ENCODE assay signal across 7 mouse cellular contexts in the genomic region with DNA sequence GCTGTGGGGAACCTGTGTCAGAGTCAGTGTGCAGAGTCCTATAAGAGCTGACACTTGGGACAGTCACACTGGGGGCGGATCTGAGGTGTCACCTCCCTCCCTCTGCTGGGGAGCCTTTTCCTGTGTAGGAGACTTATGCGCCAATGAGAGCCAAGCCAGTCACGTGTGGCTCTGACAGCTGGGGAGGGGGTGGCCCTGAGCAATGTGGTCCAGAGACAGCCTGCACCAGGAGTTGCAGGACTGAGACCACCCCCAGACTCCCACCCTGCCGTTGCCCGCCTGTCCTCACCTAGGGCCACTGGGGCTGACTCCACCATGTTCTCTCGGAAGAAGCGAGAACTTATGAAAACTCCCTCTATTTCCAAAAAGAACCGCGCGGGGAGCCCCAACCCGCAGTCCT. TPM values are rescaled to one million over a fixed set of nuclear protein-coding genes. Genes with fewer than 3 reads are reported as not detected.
A peak's percentile ranks its signal among the peaks of the same experiment; 100 is the strongest.
DNase-seq lines count a peak whose midpoint lies in the region; ATAC-seq and TF ChIP-seq lines count a peak whose summit lies in the region.

Gene Arhgap45 (plus strand): TSS at position 143 of the 400 bp plus-strand sequence.

- peaks cover 96% of the 10 kb centered on the region for H3K4me1 ChIP-seq in E14TG2a.4 (replicated peaks; ENCODE audit: low read depth, low read length)
- no peaks in the 10 kb centered on the region for H3K4me1 ChIP-seq in brown adipose tissue, adult 24 weeks (ENCODE audit: control insufficient read depth, insufficient read depth, insufficient read length, low read length)
- no peaks in the 10 kb centered on the region for H3K4me1 ChIP-seq in liver, adult 2 months (ENCODE audit: control insufficient read depth, insufficient read depth, low read length)
- H3K4me1 ChIP-seq in olfactory bulb, adult 2 months (ENCODE audit: control insufficient read depth, insufficient read depth, low read length) = peaks cover 3% of the 10 kb centered on the region
- H3K4me1 ChIP-seq in hindbrain, embryonic 11.5 days (replicated peaks; ENCODE audit: control insufficient read depth, insufficient read depth, low read length) = peaks cover 10% of the 10 kb centered on the region; the same call in 1 of the 2 replicates

- 60% methylated on average over 11 of the region's 11 CpGs for WGBS in liver, adult 2 months
- WGBS in olfactory bulb, adult 2 months = 77% methylated on average over 11 of the region's 11 CpGs
- WGBS in hindbrain, embryonic 11.5 days = 65% methylated on average over 11 of the region's 11 CpGs

- H3K36me3 ChIP-seq in E14TG2a.4 (ENCODE audit: insufficient read depth, low read length) = peaks cover 19% of the 10 kb centered on the region
- H3K36me3 ChIP-seq in liver, adult 2 months (ENCODE audit: control insufficient read depth, insufficient read depth, low read length) = no peaks in the 10 kb centered on the region
- H3K36me3 ChIP-seq in hindbrain, embryonic 11.5 days (ENCODE audit: control insufficient read depth, insufficient read depth, low read length) = no peaks in the 10 kb centered on the region

- H3K27ac ChIP-seq in brown adipose tissue, adult 24 weeks (replicated peaks; ENCODE audit: low read depth, low read length) = peak within 1 kb of the TSS; percentile 53
- H3K27ac ChIP-seq in liver, adult 2 months (replicated peaks; ENCODE audit: insufficient read depth, low read depth, low read length) = peak within 1 kb of the TSS; percentile 17
- H3K27ac ChIP-seq in olfactory bulb, adult 2 months (ENCODE audit: insufficient read depth, low read depth, low read length) = 0 out of 2 replicates have a peak within 1 kb of the TSS, but pooled peaks have one; percentile 18
- no peak within 1 kb of the TSS for H3K27ac ChIP-seq in hindbrain, embryonic 11.5 days (ENCODE audit: low read depth, low read length)

- TF ChIP-seq POLR2A in liver, adult 2 months (IDR thresholded peaks at IDR 0.05; ENCODE audit: extremely low read depth, insufficient read depth, low read length) = no peak
- TF ChIP-seq POLR2A in olfactory bulb, adult 2 months (IDR thresholded peaks at IDR 0.05; ENCODE audit: insufficient read depth, low read depth, low read length) = no peak

- no peaks in the 10 kb centered on the region for H3K9me3 ChIP-seq in E14TG2a.4 (ENCODE audit: low read length)
- H3K9me3 ChIP-seq in hindbrain, embryonic 11.5 days (ENCODE audit: control insufficient read depth, low read length) = no peaks in the 10 kb centered on the region

- peak; percentile 21 for DNase-seq in liver, adult 2 months (ENCODE audit: extremely low read depth, low read depth, low spot score)
- no peak for DNase-seq in cerebellum, adult 9-10 months
- no peak for DNase-seq in hindbrain, embryonic 11.5 days (ENCODE audit: low spot score)
- no peak for DNase-seq in cerebellum, adult 9-11 months

- TF ChIP-seq CTCF in E14TG2a.4 (conservative IDR thresholded peaks at IDR 0.05; ENCODE audit: low read length) = no peak
- no peak for TF ChIP-seq CTCF in liver, adult 2 months (IDR thresholded peaks at IDR 0.05; ENCODE audit: low read depth, low read length)
- no peak for TF ChIP-seq CTCF in olfactory bulb, adult 2 months (IDR thresholded peaks at IDR 0.05; ENCODE audit: insufficient read depth, low read depth, low read length)

- peaks cover 34% of the 10 kb centered on the region for H3K27me3 ChIP-seq in E14TG2a.4 (ENCODE audit: insufficient read depth, low read length)
- H3K27me3 ChIP-seq in liver, adult 2 months (ENCODE audit: control insufficient read depth, insufficient read depth, low read length) = no peaks in the 10 kb centered on the region
- peaks cover 47% of the 10 kb centered on the region for H3K27me3 ChIP-seq in hindbrain, embryonic 11.5 days (ENCODE audit: control insufficient read depth, insufficient read depth, low read length)

- ATAC-seq in hindbrain, embryonic 11.5 days (ENCODE audit: low FRiP score) = no peak

- H3K9ac ChIP-seq in liver, adult 2 months (ENCODE audit: low read depth, low read length) = peak within 1 kb of the TSS; percentile 66
- H3K9ac ChIP-seq in hindbrain, embryonic 11.5 days (ENCODE audit: low read depth, low read length) = no peak within 1 kb of the TSS

- H3K4me2 ChIP-seq in hindbrain, embryonic 11.5 days (replicated peaks; ENCODE audit: low read depth, low read length) = no peak within 1 kb of the TSS

- peak within 1 kb of the TSS; percentile 58; the same call in 1 of the 2 replicates for H3K4me3 ChIP-seq in E14TG2a.4 (replicated peaks; ENCODE audit: low read length)
- peak within 1 kb of the TSS; percentile 51 for H3K4me3 ChIP-seq in brown adipose tissue, adult 24 weeks (ENCODE audit: insufficient read depth, low read depth, low read length)
- H3K4me3 ChIP-seq in liver, adult 2 months (ENCODE audit: insufficient read depth, low read depth, low read length) = peak within 1 kb of the TSS; percentile 59
- H3K4me3 ChIP-seq in olfactory bulb, adult 2 months (ENCODE audit: insufficient read depth, low read depth, low read length) = peak within 1 kb of the TSS; percentile 0
- H3K4me3 ChIP-seq in hindbrain, embryonic 11.5 days (ENCODE audit: low read depth, low read length) = no peak within 1 kb of the TSS

- no peaks in the 10 kb centered on the region for H3K79me2 ChIP-seq in liver, adult 2 months (ENCODE audit: control insufficient read depth, insufficient read depth, low read length)

RNA-seq across cellular contexts. Expression of gene Arhgap45, which starts in this region (rescaled TPM):
- 1.8 and 2.6 TPM in 2 replicates for polyA plus RNA-seq in brown adipose tissue, adult 24 weeks (2012; ENCODE audit: insufficient read depth, insufficient read length, missing spikeins)
- 4.5 and 4.6 TPM in 2 replicates for total RNA-seq in liver, adult 2 months (2014; rRNA removed)
- polyA plus RNA-seq in liver, adult 2 months (2012; rRNA removed) = 7.7 and 10.9 TPM in 2 replicates
- 193 and 203 TPM in 2 replicates for polyA plus RNA-seq in olfactory bulb, adult 2 months (2012; ENCODE audit: insufficient read depth, insufficient read length, low replicate concordance, missing spikeins)
- polyA plus RNA-seq in hindbrain, embryonic 11.5 days (2014; fragmentation: Nextera tagmentation; extraction: Ambion mirVana) = 4.1 and 4.3 TPM in 2 replicates

Comparison
In these comparisons a context has a peak if more than half of its experiments do, and no peak if none do; other contexts are left out.
1. RNA of gene Arhgap45 (polyA plus RNA-seq): 193 to 203 TPM in olfactory bulb, adult 2 months; 7.7 to 10.9 TPM in liver, adult 2 months, 4.1 to 4.3 TPM in hindbrain, embryonic 11.5 days and 1.8 to 2.6 TPM in brown adipose tissue, adult 24 weeks; every median in the first group is over 10 times any median in the second.